Mouse (Mus musculus) testis, adult 2 months (tissue): ENCODE measurements around the gene Il6st.

ENCODE experiments used
- CTCF ChIP-seq: fragments of 200-500 bp; IDR thresholded peaks from 2 replicates; pipeline ENCODE4 v1.5.1; 2012; ENCODE audit warnings: low read depth, mild to moderate bottlenecking, inconsistent platforms, low read length, moderate library complexity; ENCODE audit not compliant: control insufficient read depth, insufficient read depth, insufficient replicate concordance
- POLR2A ChIP-seq: fragments of 200-500 bp; IDR thresholded peaks from 2 replicates; pipeline ENCODE4 v1.6.1; 2012; ENCODE audit warnings: low read depth, mild to moderate bottlenecking, inconsistent platforms, low read length, moderate library complexity; ENCODE audit not compliant: control insufficient read depth

GRCm38 (mm10) chr13:112473757-112474755, 10.2 kb downstream of the Il6st start:
- TF ChIP-seq POLR2A (no peak), CTCF (no peak)
